Mouse (Mus musculus) kidney, adult 2 months (tissue): ENCODE data around the gene Mettl1.
"Not testable (repeated sequence)": the region's sequence is repeated elsewhere in the genome, so short reads cannot be mapped to it uniquely, and the experiment has no call there.

Source experiments
- CTCF ChIP-seq: fragments of 200-500 bp; conservative IDR thresholded peaks from 2 replicates; pipeline ENCODE4 v1.5.1; 2011; ENCODE audit warnings: low read depth, mild to moderate bottlenecking, control low read depth, low read length, moderate library complexity, mixed read lengths; ENCODE audit not compliant: insufficient read depth, insufficient read length
- POLR2A ChIP-seq: fragments of 200-500 bp; IDR thresholded peaks from one replicate; pipeline ENCODE4 v1.6.1; 2011; ENCODE audit warnings: low read depth, low read length, control low read depth

GRCm38 (mm10) chr10:127062101-127062500 is 20.9 kb downstream of the Mettl1 start:
- TF ChIP-seq CTCF, POLR2A: not testable (repeated sequence)
